Mouse (Mus musculus) kidney, adult 2 months (tissue): ENCODE measurements around the gene Slc22a15. TPM values are rescaled to one million over a fixed set of nuclear protein-coding genes. Genes with fewer than 3 reads are reported as not detected.

Source experiments
- DNase-seq: peaks from one replicate; pipeline ENCODE4 v3.0.0; 2021
- H3K27ac ChIP-seq: fragments of 200-500 bp; 2 replicates; pipeline ENCODE4 v1.5.1; 2012; ENCODE audit warnings: low read depth, low read length, control low read depth, inconsistent platforms; ENCODE audit not compliant: insufficient read depth
- H3K27me3 ChIP-seq: fragments of 200-500 bp; replicated peaks from 2 replicates; pipeline ENCODE4 v1.6.1; 2012; ENCODE audit warnings: mild to moderate bottlenecking, moderate library complexity, low read length, inconsistent platforms; ENCODE audit not compliant: control insufficient read depth, insufficient read depth
- H3K36me3 ChIP-seq: fragments of 200-500 bp; 2 replicates; pipeline ENCODE4 v1.6.1; 2012; ENCODE audit warnings: mild to moderate bottlenecking, moderate library complexity, low read length, inconsistent platforms; ENCODE audit not compliant: control insufficient read depth, insufficient read depth
- H3K4me1 ChIP-seq: fragments of 200-500 bp; 2 replicates; pipeline ENCODE4 v1.6.1; 2011; ENCODE audit warnings: low read length; ENCODE audit not compliant: control insufficient read depth, insufficient read depth
- H3K4me3 ChIP-seq: fragments of 200-500 bp; 2 replicates; pipeline ENCODE4 v1.5.1; 2011; ENCODE audit warnings: mild to moderate bottlenecking, low read depth, low read length, control low read depth; ENCODE audit not compliant: insufficient read depth
- CTCF ChIP-seq: fragments of 200-500 bp; conservative IDR thresholded peaks from 2 replicates; pipeline ENCODE4 v1.5.1; 2011; ENCODE audit warnings: low read depth, mild to moderate bottlenecking, control low read depth, low read length, moderate library complexity, mixed read lengths; ENCODE audit not compliant: insufficient read depth, insufficient read length
- POLR2A ChIP-seq: fragments of 200-500 bp; IDR thresholded peaks from one replicate; pipeline ENCODE4 v1.6.1; 2011; ENCODE audit warnings: low read depth, low read length, control low read depth
- WGBS: fragments of 180-500 bp; shearing (Covaris S2); methylation state at CpG from one replicate; pipeline ENCODE4 v1.1.7; 2018; 5-methylcytosine and 5-hydroxymethylcytosine counted together
- polyA plus RNA-seq: library from polyadenylated mRNA; depleted of rRNA; stranded (reverse); fragments of >200 nt; gene quantifications from 2 replicates; pipeline ENCODE4 v1.2.3, GENCODE M21; 2012

Slc22a15 gene
- polyA plus RNA-seq, 1 experiment, result 2.7 TPM

DNA sequence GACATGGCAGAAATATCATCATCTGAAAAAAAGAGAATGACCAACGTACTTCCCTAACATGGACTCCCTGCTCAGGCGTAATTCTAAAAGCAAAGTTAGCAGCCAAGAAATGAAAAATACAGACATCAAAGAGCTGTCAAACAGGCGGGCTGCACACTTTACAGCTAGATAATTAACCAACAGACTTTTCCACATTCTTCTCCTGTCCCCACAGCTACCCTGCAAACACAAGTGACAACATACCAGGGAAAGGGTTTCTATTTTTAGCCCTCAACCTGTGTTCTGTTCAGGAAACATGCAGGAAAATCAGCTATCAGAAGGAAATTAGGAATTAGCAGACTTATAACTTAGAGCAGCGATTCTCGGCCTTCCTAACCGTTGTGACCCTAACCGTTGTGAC is 21.9 kb downstream of the Slc22a15 start:
- Histone ChIP-seq H3K27ac (no peak overlapping the region), H3K4me1 (no peaks in the 10 kb centered on the region), H3K4me3 (no peak overlapping the region), H3K27me3 (no peaks in the 10 kb centered on the region), H3K36me3 (no peaks in the 10 kb centered on the region)
- 46% methylated on average over 7 of the region's 7 CpGs for WGBS
- TF ChIP-seq CTCF (no peak), POLR2A (no peak)
- peak; percentile 5 for DNase-seq

DNA sequence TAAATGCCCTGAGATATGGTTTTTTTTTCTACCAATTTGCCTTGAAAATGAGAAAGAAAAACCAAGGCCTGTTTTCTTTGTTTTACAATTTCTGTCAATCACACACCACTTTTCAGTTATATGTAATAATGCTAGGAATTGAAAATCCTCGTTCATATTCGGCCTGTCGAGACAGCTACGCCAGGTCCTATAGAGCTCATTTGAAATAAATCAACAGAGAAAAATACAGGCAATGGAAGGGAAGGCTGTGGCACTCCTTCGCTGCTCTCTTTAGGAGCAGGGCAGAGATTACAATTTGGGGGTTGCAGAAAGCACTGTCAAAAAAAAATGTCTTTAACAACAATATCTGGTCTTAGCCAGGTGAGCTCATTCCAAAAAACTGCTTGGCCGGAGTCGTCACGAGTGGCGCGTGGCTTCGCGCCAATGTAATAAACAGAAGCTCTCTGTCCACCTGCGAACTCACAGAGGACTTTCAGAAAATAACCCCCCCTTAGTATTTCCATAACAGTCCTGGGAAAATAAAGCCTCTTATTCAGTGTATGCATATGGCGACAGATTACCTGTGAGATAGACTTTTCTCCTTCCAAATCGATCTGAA is 26.8 kb downstream of the Slc22a15 start:
- 83% methylated on average over 15 of the region's 15 CpGs for WGBS
- Histone ChIP-seq H3K4me1 (no peaks in the 10 kb centered on the region), H3K27me3 (no peaks in the 10 kb centered on the region), H3K4me3 (no peak overlapping the region), H3K36me3 (no peaks in the 10 kb centered on the region), H3K27ac (no peak overlapping the region)
- TF ChIP-seq POLR2A, result no peak
- no peak for TF ChIP-seq CTCF
- DNase-seq, result no peak

DNA sequence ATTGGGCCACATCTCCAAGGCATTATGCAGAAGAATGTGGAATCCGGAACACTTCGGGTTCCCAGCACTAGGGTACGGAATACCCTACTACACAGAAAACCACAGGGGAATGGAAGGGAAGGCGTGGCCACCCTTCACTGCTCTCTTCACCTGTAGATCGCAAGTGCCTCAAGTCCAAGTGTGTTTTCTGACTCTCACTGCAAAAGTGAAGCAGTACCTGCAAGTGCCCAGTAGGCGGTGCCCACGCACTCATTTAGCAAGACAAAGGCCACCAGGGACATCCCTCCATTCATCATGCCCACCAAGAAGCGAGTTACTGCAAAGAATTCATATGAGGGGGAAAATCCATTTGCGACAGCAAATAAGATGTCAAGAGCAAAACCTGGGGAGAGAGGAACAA is 27.4 kb downstream of the Slc22a15 start:
- WGBS, result 35% methylated on average over 9 of the region's 9 CpGs
- Histone ChIP-seq H3K27ac (no peak overlapping the region), H3K4me1 (no peaks in the 10 kb centered on the region), H3K4me3 (no peak overlapping the region), H3K27me3 (no peaks in the 10 kb centered on the region), H3K36me3 (no peaks in the 10 kb centered on the region)
- TF ChIP-seq POLR2A (no peak), CTCF (peak; percentile 93)
- DNase-seq, result peak; percentile 77

DNA sequence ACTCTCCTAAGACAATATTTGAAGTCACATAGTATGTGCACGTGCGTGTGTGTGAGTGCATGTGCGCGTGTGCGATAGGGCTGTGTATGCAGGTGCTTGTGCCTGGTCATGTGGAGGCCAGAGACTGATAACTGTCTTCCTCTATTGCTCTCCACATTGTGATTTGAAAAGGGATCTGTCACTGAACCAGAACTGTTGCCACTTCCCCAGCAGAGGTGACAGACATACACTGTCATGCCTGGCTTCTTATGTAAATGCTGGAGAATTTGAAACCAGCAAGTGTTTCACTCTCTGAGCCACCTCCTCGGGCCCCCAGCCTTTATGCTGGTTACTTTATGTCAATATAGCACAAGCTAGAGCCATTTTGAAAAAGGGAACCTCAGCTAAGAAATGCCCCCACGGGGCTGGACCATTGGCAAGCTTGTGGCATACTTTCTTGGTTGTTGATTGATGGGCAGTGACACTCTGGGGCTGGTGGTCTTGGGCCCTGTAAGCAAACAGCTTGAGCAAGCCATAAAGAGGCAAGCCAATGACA is 28.8 kb downstream of the Slc22a15 start:
- H3K36me3 ChIP-seq, result no peaks in the 10 kb centered on the region
- H3K4me1 ChIP-seq, result no peaks in the 10 kb centered on the region
- TF ChIP-seq POLR2A, result no peak
- TF ChIP-seq CTCF, result no peak
- no peak for DNase-seq
- WGBS, result 81% methylated on average over 7 of the region's 7 CpGs
- no peaks in the 10 kb centered on the region for H3K27me3 ChIP-seq
- H3K4me3 ChIP-seq, result no peak overlapping the region
- no peak overlapping the region for H3K27ac ChIP-seq

DNA sequence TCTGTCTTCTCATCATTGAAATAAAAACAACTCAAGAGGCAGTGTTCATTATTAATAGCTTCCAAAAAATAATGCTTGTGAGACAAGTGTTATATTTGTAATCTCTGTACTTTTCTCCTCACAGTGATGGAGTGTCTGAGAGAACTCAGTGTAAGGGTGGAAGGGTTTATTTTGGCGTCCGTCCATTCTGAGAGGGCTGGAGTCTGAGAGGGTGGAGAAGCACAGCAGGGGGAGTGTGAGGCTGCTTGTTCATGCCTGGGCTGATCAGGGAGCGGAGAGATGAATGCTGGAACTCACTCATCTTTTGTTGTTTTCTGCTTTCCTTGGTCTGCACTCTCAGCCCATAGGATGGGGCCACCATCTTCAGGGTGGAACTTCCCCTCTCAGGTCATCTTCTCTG is 38.7 kb downstream of the Slc22a15 start:
- DNase-seq, result peak; percentile 17
- no peaks in the 10 kb centered on the region for H3K27me3 ChIP-seq
- WGBS, result 64% methylated on average over 3 of the region's 3 CpGs
- no peaks in the 10 kb centered on the region for H3K4me1 ChIP-seq
- TF ChIP-seq POLR2A (no peak), CTCF (no peak)
- H3K36me3 ChIP-seq, result no peaks in the 10 kb centered on the region
- no peak overlapping the region for H3K4me3 ChIP-seq
- no peak overlapping the region for H3K27ac ChIP-seq

DNA sequence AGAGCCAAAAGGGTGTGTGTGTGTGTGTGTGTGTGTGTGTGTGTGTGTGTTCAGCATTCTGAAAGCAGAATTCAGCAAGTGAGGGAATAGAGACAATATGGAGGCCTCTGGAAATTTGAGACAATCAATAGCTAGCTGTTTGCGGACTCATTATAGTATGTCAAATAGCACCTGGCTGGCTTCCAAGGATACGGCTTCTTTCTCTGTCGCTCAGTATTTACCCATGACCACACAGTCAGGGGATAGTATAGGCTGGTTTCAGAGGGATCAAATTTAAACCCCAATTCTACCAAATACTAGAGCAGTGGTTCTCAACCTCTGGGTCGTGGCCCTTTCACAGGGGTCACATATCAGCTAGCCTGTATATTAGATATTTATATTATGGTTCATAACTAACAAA is 39.2 kb downstream of the Slc22a15 start:
- Histone ChIP-seq H3K27me3 (no peaks in the 10 kb centered on the region), H3K36me3 (no peaks in the 10 kb centered on the region), H3K27ac (no peak overlapping the region), H3K4me3 (no peak overlapping the region), H3K4me1 (no peaks in the 10 kb centered on the region)
- 84% methylated on average over 4 of the region's 4 CpGs for WGBS
- DNase-seq, result no peak
- no peak for TF ChIP-seq CTCF
- no peak for TF ChIP-seq POLR2A

DNA sequence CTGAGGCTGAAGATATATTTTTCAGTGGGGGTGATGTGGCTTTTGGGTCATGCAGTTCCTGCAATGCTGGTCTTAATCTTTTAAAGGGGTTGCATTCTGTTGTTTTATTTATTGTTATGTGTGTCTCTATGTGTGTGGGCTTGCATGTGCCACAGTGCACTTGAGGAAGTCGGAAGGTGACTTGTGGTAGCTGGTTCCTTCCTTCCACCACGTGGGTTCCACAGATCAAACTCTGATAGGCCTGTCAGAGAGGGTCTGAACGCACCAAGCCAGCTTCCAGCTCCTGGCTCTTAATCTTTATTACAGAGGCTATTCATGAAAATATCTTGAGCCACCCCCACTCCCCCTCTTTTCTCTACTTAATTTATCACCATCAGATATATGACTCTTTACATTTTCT is 40.4 kb downstream of the Slc22a15 start:
- no peak for DNase-seq
- TF ChIP-seq POLR2A (no peak), CTCF (no peak)
- 78% methylated on average over 3 of the region's 3 CpGs for WGBS
- Histone ChIP-seq H3K4me3 (no peak overlapping the region), H3K27ac (no peak overlapping the region), H3K27me3 (no peaks in the 10 kb centered on the region), H3K36me3 (no peaks in the 10 kb centered on the region), H3K4me1 (no peaks in the 10 kb centered on the region)
